Mouse (Mus musculus): ENCODE measurements around the gene Cpn1.

DNA sequence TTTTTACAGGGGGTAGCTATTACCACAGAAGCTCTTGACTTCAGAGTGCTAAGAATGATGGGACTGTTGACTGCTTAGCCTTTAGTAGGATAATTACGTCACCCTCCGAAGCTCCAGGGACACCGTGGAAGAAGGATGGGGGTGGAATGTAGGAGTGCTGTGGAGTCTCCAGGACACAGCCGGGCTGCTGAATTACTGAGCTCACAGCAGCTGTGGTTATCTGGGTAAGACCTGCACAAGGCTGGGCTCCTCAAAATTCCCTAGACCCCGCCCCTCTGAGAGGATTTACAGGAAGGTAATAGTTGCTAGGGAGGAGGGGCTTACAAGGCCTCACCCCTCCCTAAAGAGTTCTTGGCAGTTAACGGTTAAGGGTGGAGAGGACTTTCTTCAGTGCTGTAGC is 9.7 kb downstream of the Cpn1 start:
- TF ChIP-seq CTCF (IDR thresholded peaks at IDR 0.05; ENCODE audit: borderline replicate concordance, control insufficient read depth, extremely low read depth, insufficient read depth, low read length, poor library complexity) (no peak), POLR2A (IDR thresholded peaks at IDR 0.05; ENCODE audit: control insufficient read depth, extremely low read depth, insufficient read depth, low read length, poor library complexity) (no peak)
